Mouse (Mus musculus) kidney, postnatal 36 days (tissue): ENCODE measurements at regions not wholly inside any gene's neighbourhood (a gene's known extent, or its start where the extent isn't known, plus 50 kb on each side); places are given as distances from the start of the nearest gene placed in this dataset.
"Not testable (repeated sequence)": the region's sequence is repeated elsewhere in the genome, so short reads cannot be mapped to it uniquely, and the experiment has no call there.

Experiments
- DNase-seq, 2 experiments: peaks; one replicate each; pipeline ENCODE4 v3.0.0; 2021 to 2022; ENCODE audit warnings: mixed read lengths in 2 of 2

DNA sequence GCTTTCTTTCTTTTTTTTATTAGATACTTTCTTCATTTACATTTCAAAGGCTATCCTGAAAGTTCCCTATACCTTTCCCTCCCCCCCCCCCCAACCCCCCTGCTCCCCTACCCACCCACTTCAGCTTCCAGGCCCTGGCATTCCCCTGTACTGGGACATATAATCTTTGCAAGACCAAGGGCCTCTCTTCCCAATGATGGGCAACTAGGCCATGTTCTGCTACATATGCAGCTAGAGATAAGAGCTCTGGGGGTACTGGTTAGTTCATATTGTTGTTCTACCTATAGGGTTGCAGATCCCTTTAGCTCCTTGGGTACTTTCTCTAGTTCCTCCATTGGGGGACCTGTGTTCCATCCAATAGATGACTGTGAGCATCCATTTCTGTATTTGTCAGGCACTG, 55.6 kb upstream of the Slc1a3 start:
- DNase-seq: not testable (repeated sequence)

DNA sequence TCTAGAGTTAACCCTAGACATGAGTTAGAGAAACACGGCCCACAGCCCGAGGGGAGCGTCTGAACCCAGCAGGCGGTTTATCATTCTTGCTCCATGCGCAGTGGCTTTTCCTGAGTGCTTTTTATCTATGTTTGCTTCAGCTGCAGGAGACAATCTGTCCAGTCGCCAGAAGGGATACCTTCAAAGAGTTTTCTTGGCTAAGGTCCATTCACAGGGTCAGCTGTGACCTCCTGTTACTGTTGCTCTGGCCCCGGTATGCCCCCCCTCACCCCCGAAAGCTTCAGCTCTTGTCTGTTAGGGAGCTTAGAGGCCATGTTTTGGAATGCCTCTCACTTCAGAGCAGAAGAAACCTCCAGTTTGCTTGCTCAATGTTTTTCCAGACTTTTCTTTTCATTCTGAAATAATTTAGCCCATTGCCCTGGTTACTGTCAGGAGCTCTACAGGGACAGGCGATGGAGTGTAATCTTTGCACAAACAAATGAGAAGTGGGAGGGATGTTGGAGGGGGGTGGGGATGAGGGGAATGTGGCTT, 51.2 kb upstream of the Slc1a3 start:
- DNase-seq: no peak

DNA sequence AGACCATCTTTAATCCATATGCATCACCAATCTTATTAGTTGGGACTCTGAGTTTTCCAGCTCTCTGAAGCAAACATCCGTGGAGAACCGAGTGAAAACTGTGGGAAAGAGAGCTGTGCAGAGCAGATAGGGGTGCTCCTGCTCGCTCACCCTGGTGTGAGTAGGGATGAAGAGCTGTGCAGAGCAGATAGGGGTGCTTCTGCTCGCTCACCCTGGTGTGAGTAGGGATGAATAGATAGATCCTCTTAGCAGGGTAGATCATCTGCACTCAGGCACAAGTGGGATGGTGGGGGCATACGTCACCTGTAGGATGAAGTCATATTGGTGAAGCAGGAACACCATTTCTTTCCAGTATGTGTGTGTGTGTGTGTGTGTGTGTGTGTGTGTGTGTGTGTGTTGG, 50.6 kb upstream of the Slc1a3 start:
- DNase-seq: no peak
